Mouse (Mus musculus): ENCODE measurements around the gene Recql5.

- no peak for TF ChIP-seq CTCF (IDR thresholded peaks at IDR 0.05; ENCODE audit: low read depth)
- no peak for TF ChIP-seq EP300 (IDR thresholded peaks at IDR 0.05; ENCODE audit: low read depth)
Measured at GRCm38 (mm10) chr11:115877174-115877755, 56.0 kb downstream of the Recql5 start.

Measured in liver, postnatal 0 days (tissue).